Mouse (Mus musculus) heart, adult 2 months (tissue): ENCODE measurements around the gene Plekhb1. TPM values are rescaled to one million over a fixed set of nuclear protein-coding genes. Genes with fewer than 3 reads are reported as not detected.
A peak's percentile ranks its signal among the peaks of the same experiment; 100 is the strongest.

Source experiments
- DNase-seq, 2 experiments: peaks; one replicate each; pipeline ENCODE4 v3.0.0; 2021
- H3K27ac ChIP-seq: fragments of 200-600 bp; 2 replicates; pipeline ENCODE4 v1.8.1; 2022
- H3K27me3 ChIP-seq: fragments of 200-500 bp; 2 replicates; pipeline ENCODE4 v1.6.1; 2012; ENCODE audit warnings: mild to moderate bottlenecking, low read length, inconsistent platforms, mixed read lengths; ENCODE audit not compliant: control insufficient read depth, insufficient read depth
- H3K36me3 ChIP-seq: fragments of 200-500 bp; 2 replicates; pipeline ENCODE4 v1.6.1; 2012; ENCODE audit warnings: low read length, inconsistent platforms; ENCODE audit not compliant: control insufficient read depth, insufficient read depth
- H3K4me1 ChIP-seq: fragments of 200-500 bp; 2 replicates; pipeline ENCODE4 v1.6.1; 2011; ENCODE audit warnings: low read length; ENCODE audit not compliant: control insufficient read depth, insufficient read depth
- H3K4me3 ChIP-seq: fragments of 200-600 bp; 2 replicates; pipeline ENCODE4 v1.8.1; 2022
- H3K79me2 ChIP-seq: fragments of 200-500 bp; replicated peaks from 2 replicates; pipeline ENCODE4 v1.6.1; 2012; ENCODE audit warnings: mild to moderate bottlenecking, inconsistent platforms, low read length, moderate library complexity, mixed read lengths; ENCODE audit not compliant: control insufficient read depth, insufficient read depth
- H3K9ac ChIP-seq: fragments of 200-500 bp; 2 replicates; pipeline ENCODE4 v1.6.1; 2012; ENCODE audit warnings: low read depth, mild to moderate bottlenecking, control low read depth, inconsistent platforms, low read length, mixed read lengths
- CTCF ChIP-seq: fragments of 200-600 bp; IDR thresholded peaks from 2 replicates; pipeline ENCODE4 v1.8.1; 2022; ENCODE audit warnings: antibody characterized with exemption, mild to moderate bottlenecking, moderate library complexity
- EP300 ChIP-seq: fragments of 200-500 bp; IDR thresholded peaks from 2 replicates; pipeline ENCODE4 v1.6.1; 2011; ENCODE audit warnings: low read depth, low read length, control low read depth; ENCODE audit not compliant: insufficient read depth
- POLR2A ChIP-seq: fragments of 200-500 bp; IDR thresholded peaks from 2 replicates; pipeline ENCODE4 v1.6.1; 2011; ENCODE audit warnings: mild to moderate bottlenecking, low read depth, low read length, control low read depth; ENCODE audit not compliant: insufficient read depth
- WGBS: fragments of 180-500 bp; shearing (Covaris S2); methylation state at CpG from one replicate; pipeline ENCODE4 v1.1.7; 2018; 5-methylcytosine and 5-hydroxymethylcytosine counted together
- intact Hi-C: fragments of 180-260 bp; cut with DNase I; formaldehyde crosslinking; loops from one replicate; pipeline ENCODE4 v1.15.1; 2025
- long read RNA-seq: library from polyadenylated mRNA; stranded (forward); transcript quantifications from one replicate; pipeline ENCODE4 v2.0.0, GENCODE M21; 2021
- polyA plus RNA-seq: library from polyadenylated mRNA; depleted of rRNA; stranded (reverse); fragments of >200 nt; gene quantifications from 2 replicates; pipeline ENCODE4 v1.2.3, GENCODE M21; 2012; rRNA removed
- total RNA-seq, 2 experiments: library from RNA; stranded (reverse); gene quantifications; 2 replicates each; pipeline ENCODE4 v1.2.3; 2021

Gene Plekhb1
- total RNA-seq (1 to 10 TPM; 2.2 to 2.5 TPM), polyA plus RNA-seq (9.0 and 12.1 TPM in 2 replicates)
- long read RNA-seq, partial matches to known transcripts, result 0 of 3 reads
- long read RNA-seq, other reads (novel, unspliced or antisense), result 0 of 3 reads

GRCm38 (mm10) chr7:100662231-100662630, at the start of gene Plekhb1:
Gene Plekhb1 (minus strand): TSS chr7:100662414.
- Histone ChIP-seq H3K36me3 (no peaks in the 10 kb centered on the region), H3K4me1 (no peaks in the 10 kb centered on the region; the same call in 1 of the 2 replicates), H3K79me2 (no peaks in the 10 kb centered on the region), H3K27me3 (no peaks in the 10 kb centered on the region), H3K27ac (peak within 1 kb of the TSS; percentile 45), H3K9ac (no peak within 1 kb of the TSS), H3K4me3 (no peak within 1 kb of the TSS)
- TF ChIP-seq POLR2A (no peak), EP300 (no peak)
- DNase-seq, result no peak
- WGBS, result 81% methylated on average over 8 of the region's 8 CpGs
- intact Hi-C loops, result loop anchor here (10.0 kb wide), 1 partner anchor 237 kb away; no protein-coding TSS in a partner anchor

GRCm38 (mm10) chr7:100706883-100707480, 44.8 kb upstream of the Plekhb1 start:
- Histone ChIP-seq H3K27me3 (no peaks in the 10 kb centered on the region), H3K36me3 (no peaks in the 10 kb centered on the region; the same call in 1 of the 2 replicates)
- intact Hi-C loops, result loop anchor here (2.0 to 5.0 kb wide), 3 partner anchors 60 to 335 kb away; partner anchors contain the start of genes C2cd3 and Ppme1

GRCm38 (mm10) chr7:100706143-100706841, 44.1 kb upstream of the Plekhb1 start, which contains the start of gene Fam168a:
Gene Fam168a (plus strand): TSS chr7:100706635.
- peak within 1 kb of the TSS; percentile 97 for H3K27ac ChIP-seq
- H3K27me3 ChIP-seq, result no peaks in the 10 kb centered on the region
- H3K9ac ChIP-seq, result peak within 1 kb of the TSS; percentile 80
- no peaks in the 10 kb centered on the region; the same call in 1 of the 2 replicates for H3K36me3 ChIP-seq
- TF ChIP-seq EP300, result peak; percentile 89
- peak; percentile 84 for TF ChIP-seq POLR2A
- peak; percentile 46 for TF ChIP-seq CTCF
- intact Hi-C loops, result loop anchor here (2.0 to 5.0 kb wide), 3 partner anchors 61 to 334 kb away; partner anchors contain the start of genes C2cd3 and Ppme1
- DNase-seq, result peak; percentile 92 to 97
- peaks cover 4% of the 10 kb centered on the region for H3K4me1 ChIP-seq
- peak within 1 kb of the TSS; percentile 96 for H3K4me3 ChIP-seq
- H3K79me2 ChIP-seq, result no peaks in the 10 kb centered on the region; the same call in 1 of the 2 replicates
- 0% methylated on average over 32 of the region's 37 CpGs for WGBS

More at GRCm38 (mm10) chr7:100706883-100707480, 44.8 kb upstream of the Plekhb1 start:
- WGBS, result 2% methylated on average over 23 of the region's 23 CpGs
- no peak for DNase-seq
- Histone ChIP-seq H3K9ac (peak overlapping the region; percentile 80), H3K27ac (peak overlapping the region; percentile 97), H3K4me1 (peaks cover 4% of the 10 kb centered on the region), H3K4me3 (peak overlapping the region; percentile 96), H3K79me2 (no peaks in the 10 kb centered on the region; the same call in 1 of the 2 replicates)
- TF ChIP-seq EP300, result no peak
- TF ChIP-seq CTCF, result no peak
- TF ChIP-seq POLR2A, result no peak

GRCm38 (mm10) chr7:100699771-100700770, 37.9 kb upstream of the Plekhb1 start:
- intact Hi-C loops, result no loop called here
- H3K4me3 ChIP-seq, result no peak overlapping the region
- H3K27ac ChIP-seq, result no peak overlapping the region
- H3K79me2 ChIP-seq, result no peaks in the 10 kb centered on the region
- no peak for TF ChIP-seq CTCF
- no peak for TF ChIP-seq POLR2A
- TF ChIP-seq EP300, result no peak
- no peak overlapping the region for H3K9ac ChIP-seq
- no peaks in the 10 kb centered on the region for H3K36me3 ChIP-seq
- no peak for DNase-seq
- no peaks in the 10 kb centered on the region for H3K27me3 ChIP-seq
- H3K4me1 ChIP-seq, result peaks cover 1% of the 10 kb centered on the region; the same call in 1 of the 2 replicates
- 51% methylated on average over 8 of the region's 8 CpGs for WGBS

GRCm38 (mm10) chr7:100693199-100693598, 31.0 kb upstream of the Plekhb1 start:
- Histone ChIP-seq H3K27ac (no peak overlapping the region), H3K9ac (no peak overlapping the region), H3K4me1 (no peaks in the 10 kb centered on the region), H3K27me3 (no peaks in the 10 kb centered on the region), H3K36me3 (no peaks in the 10 kb centered on the region), H3K79me2 (no peaks in the 10 kb centered on the region), H3K4me3 (no peak overlapping the region)
- no peak for DNase-seq
- TF ChIP-seq POLR2A (no peak), CTCF (no peak), EP300 (no peak)
- 81% methylated on average over 8 of the region's 8 CpGs for WGBS
- intact Hi-C loops, result no loop called here
